Mouse (Mus musculus) midbrain, embryonic 12.5 days (tissue): ENCODE results near the gene Rhag. TPM values are rescaled to one million over a fixed set of nuclear protein-coding genes. Genes with fewer than 3 reads are reported as not detected.

Source experiments
- ATAC-seq: fragments of 200-750 bp; cut with Nextera tagmentation; 2 replicates; pipeline ENCODE4 v1.8.0; 2017; ENCODE audit warnings: low read depth, moderate TSS enrichment, moderate library complexity; ENCODE audit not compliant: low FRiP score
- H3K27ac ChIP-seq: fragments of 300-500 bp; sonication (generic); replicated peaks from 2 replicates; pipeline ENCODE4 v1.5.1; 2016; ENCODE audit warnings: mild to moderate bottlenecking
- H3K27me3 ChIP-seq: fragments of 300-500 bp; sonication (generic); 2 replicates; pipeline ENCODE4 v1.6.1; 2016; ENCODE audit warnings: mild to moderate bottlenecking
- H3K36me3 ChIP-seq: fragments of 300-500 bp; sonication (generic); 2 replicates; pipeline ENCODE4 v1.6.1; 2016
- H3K4me1 ChIP-seq: fragments of 300-500 bp; sonication (generic); 2 replicates; pipeline ENCODE4 v1.6.1; 2016
- H3K4me2 ChIP-seq: fragments of 300-500 bp; sonication (generic); replicated peaks from 2 replicates; pipeline ENCODE4 v1.6.1; 2016; ENCODE audit warnings: mild to moderate bottlenecking, moderate library complexity
- H3K4me3 ChIP-seq: fragments of 300-500 bp; sonication (generic); 2 replicates; pipeline ENCODE4 v1.5.1; 2016; ENCODE audit warnings: mild to moderate bottlenecking
- H3K9ac ChIP-seq: fragments of 300-500 bp; sonication (generic); replicated peaks from 2 replicates; pipeline ENCODE4 v1.6.1; 2016; ENCODE audit warnings: mild to moderate bottlenecking, moderate library complexity
- H3K9me3 ChIP-seq: fragments of 300-500 bp; sonication (generic); 2 replicates; pipeline ENCODE4 v1.6.1; 2016; ENCODE audit warnings: mild to moderate bottlenecking
- WGBS: fragments of 180-500 bp; shearing (Covaris S2); methylation state at CpG from one replicate; pipeline ENCODE4 v1.1.7; 2016; 5-methylcytosine and 5-hydroxymethylcytosine counted together
- polyA plus RNA-seq: library from polyadenylated mRNA; unstranded; fragments of >200 nt; fragmentation: Nextera tagmentation; extraction: Ambion mirVana; gene quantifications from 2 replicates; pipeline ENCODE4 v1.2.1, GENCODE M21; 2016

Gene Rhag
- polyA plus RNA-seq: 3.0 and 3.4 TPM in 2 replicates

DNA sequence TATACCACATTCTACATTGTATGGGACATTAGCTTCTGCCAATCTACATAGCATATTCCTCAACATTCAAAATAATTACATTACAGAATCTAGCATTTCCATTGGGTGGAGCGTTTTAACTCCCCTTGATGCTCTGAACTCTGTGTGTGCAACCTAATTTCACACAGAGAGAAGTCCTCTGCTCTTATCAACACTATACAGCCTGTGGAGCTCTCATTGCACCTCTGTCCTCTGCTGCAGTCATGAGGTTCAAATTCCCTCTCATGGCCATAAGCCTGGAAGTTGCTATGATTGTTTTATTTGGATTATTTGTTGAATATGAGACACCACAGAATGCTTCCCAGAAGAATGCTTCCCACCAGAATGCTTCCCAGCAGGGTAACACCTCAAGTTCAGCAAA is at the start of gene Rhag:
Rhag (plus strand) TSS at position 193 of the 400 bp plus-strand sequence.
- H3K4me1 ChIP-seq: no peaks in the 10 kb centered on the region
- WGBS: 69% methylated on average over 1 of the region's 1 CpGs
- ATAC-seq: no peak
- no peak within 1 kb of the TSS for H3K4me3 ChIP-seq
- H3K4me2 ChIP-seq: no peak within 1 kb of the TSS
- no peaks in the 10 kb centered on the region for H3K9me3 ChIP-seq
- no peak within 1 kb of the TSS for H3K27ac ChIP-seq
- H3K36me3 ChIP-seq: no peaks in the 10 kb centered on the region
- no peaks in the 10 kb centered on the region for H3K27me3 ChIP-seq
- H3K9ac ChIP-seq: no peak within 1 kb of the TSS

- ATAC-seq: no peak
- Histone ChIP-seq H3K4me2 (no peak overlapping the region), H3K27ac (no peak overlapping the region), H3K4me3 (no peak overlapping the region), H3K9me3 (no peaks in the 10 kb centered on the region), H3K36me3 (no peaks in the 10 kb centered on the region), H3K4me1 (no peaks in the 10 kb centered on the region), H3K27me3 (no peaks in the 10 kb centered on the region), H3K9ac (no peak overlapping the region)
- 77% methylated on average over 4 of the region's 4 CpGs for WGBS
Observed at GRCm38 (mm10) chr17:40763662-40764061, 47.3 kb upstream of the Rhag start.

DNA sequence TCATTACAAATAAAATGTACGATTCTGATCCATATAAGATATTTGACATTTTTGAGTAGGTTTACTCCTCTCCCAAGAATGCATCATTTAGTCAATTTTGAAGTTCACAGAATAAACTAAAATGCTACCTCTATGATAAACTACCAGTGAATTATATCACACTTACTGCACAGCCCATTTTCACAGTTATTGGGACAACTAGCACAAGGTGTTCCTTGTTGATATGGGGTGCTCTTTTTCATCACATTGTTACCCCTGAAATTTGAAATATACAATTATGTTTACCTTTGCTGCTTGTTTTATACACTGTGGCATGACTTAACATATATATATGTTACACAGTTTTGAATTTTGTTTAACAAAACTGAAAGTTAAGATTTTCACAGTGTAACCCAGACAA is 43.8 kb upstream of the Rhag start:
- no peak for ATAC-seq
- Histone ChIP-seq H3K9ac (no peak overlapping the region), H3K4me1 (no peaks in the 10 kb centered on the region), H3K27ac (no peak overlapping the region), H3K4me2 (no peak overlapping the region), H3K27me3 (no peaks in the 10 kb centered on the region), H3K4me3 (no peak overlapping the region), H3K9me3 (no peaks in the 10 kb centered on the region), H3K36me3 (no peaks in the 10 kb centered on the region)
- 78% methylated on average over 1 of the region's 1 CpGs for WGBS

- ATAC-seq: no peak
- Histone ChIP-seq H3K4me3 (no peak overlapping the region), H3K27ac (no peak overlapping the region)
Observed at GRCm38 (mm10) chr17:40789877-40790276, 21.0 kb upstream of the Rhag start.

DNA sequence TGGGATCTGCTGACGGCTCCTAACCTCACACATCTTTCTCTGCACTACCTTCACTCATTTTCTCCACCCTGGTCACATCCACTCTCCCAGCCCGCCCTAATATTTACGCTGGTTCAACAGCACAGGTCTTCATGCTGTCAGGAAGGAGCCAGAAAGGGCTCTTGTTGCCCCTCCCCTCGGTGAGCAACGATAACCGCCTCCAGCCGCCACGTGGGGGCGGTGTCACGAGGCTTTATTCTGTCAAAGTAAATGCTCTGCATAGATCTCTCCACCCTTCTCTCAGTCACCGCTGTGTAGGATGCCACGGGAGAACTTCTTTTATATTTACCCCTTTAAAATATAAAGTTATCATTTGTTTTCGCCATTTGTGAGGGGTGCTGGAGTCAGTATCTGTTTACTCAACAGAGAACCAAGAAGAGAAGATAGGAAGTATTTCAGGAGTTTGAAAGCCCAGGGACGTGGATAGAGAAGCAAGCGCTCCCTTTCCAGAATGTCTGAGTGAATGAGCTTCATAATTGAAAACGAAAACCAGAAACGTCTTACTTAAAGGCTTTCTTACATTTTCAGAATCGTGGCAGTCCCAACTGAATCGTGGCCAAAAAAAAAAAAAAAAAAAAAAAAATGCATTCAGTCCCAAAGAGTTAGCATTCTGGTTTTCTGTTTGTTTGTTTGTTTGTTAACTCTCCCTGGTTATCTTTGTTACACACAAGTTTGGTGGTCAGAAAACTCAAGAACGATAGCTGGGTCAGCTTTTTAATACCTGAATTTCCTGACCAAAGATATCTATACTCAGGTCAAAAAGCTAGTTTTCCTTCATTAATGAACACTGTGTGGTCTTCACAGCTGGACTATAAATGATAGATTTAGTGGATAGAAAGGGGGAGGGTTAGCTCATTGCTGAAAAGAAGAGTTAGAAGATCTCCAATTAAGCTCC is 16.7 kb upstream of the Rhag start:
- Histone ChIP-seq H3K27ac (no peak overlapping the region), H3K36me3 (no peaks in the 10 kb centered on the region), H3K27me3 (no peaks in the 10 kb centered on the region), H3K4me1 (no peaks in the 10 kb centered on the region), H3K4me3 (no peak overlapping the region), H3K9ac (no peak overlapping the region), H3K9me3 (no peaks in the 10 kb centered on the region), H3K4me2 (no peak overlapping the region)
- WGBS: 62% methylated on average over 20 of the region's 20 CpGs
- no peak for ATAC-seq

More at GRCm38 (mm10) chr17:40789877-40790276, 21.0 kb upstream of the Rhag start:
- Histone ChIP-seq H3K4me1 (no peaks in the 10 kb centered on the region), H3K27me3 (no peaks in the 10 kb centered on the region), H3K9me3 (no peaks in the 10 kb centered on the region), H3K4me2 (no peak overlapping the region), H3K36me3 (no peaks in the 10 kb centered on the region), H3K9ac (no peak overlapping the region)

DNA sequence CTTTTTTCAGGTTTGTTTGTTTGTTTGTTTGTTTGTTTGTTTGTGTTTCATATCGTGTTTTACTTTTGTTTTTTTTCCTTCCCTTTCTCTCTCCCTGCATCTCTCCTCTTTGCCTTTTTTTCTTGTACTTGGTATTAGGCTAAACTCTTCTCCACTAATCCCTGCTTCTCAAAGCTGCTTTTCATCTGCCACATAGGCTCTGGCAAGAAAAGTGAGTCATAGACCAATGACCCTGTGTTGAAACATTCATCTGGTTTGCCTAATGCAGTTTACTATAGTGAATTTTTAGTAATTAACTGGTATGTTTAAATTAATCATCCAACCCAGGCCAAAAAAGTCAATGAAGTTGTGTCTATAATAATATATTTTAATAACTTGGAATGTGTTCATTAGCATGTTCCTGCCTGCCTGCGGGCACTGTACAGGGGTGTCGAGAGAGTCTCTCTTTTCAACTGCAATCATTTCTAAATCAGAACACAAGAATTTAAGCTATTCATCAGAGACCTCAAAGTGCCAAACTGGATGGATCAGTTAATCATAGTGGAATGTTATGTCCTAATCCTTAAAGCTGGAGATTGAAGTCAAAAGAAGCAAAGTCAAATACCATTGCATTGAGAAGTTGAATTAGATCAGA is 8.1 kb upstream of the Rhag start:
- Histone ChIP-seq H3K4me3 (no peak overlapping the region), H3K4me1 (no peaks in the 10 kb centered on the region), H3K27me3 (no peaks in the 10 kb centered on the region), H3K9ac (no peak overlapping the region), H3K9me3 (no peaks in the 10 kb centered on the region), H3K36me3 (no peaks in the 10 kb centered on the region), H3K4me2 (no peak overlapping the region), H3K27ac (no peak overlapping the region)
- no peak for ATAC-seq
- WGBS: 92% methylated on average over 3 of the region's 3 CpGs

GRCm38 (mm10) chr17:40806550-40806949 is 4.4 kb upstream of the Rhag start:
- no peak for ATAC-seq
- no peak overlapping the region for H3K9ac ChIP-seq
- H3K4me3 ChIP-seq: no peak overlapping the region
- H3K4me1 ChIP-seq: no peaks in the 10 kb centered on the region
- no peaks in the 10 kb centered on the region for H3K27me3 ChIP-seq
- no peak overlapping the region for H3K4me2 ChIP-seq
- H3K9me3 ChIP-seq: no peaks in the 10 kb centered on the region
- no peak overlapping the region for H3K27ac ChIP-seq
- WGBS: 70% methylated on average over 3 of the region's 3 CpGs
- H3K36me3 ChIP-seq: no peaks in the 10 kb centered on the region

- WGBS: 53% methylated on average over 2 of the region's 2 CpGs
- Histone ChIP-seq H3K4me1 (no peaks in the 10 kb centered on the region), H3K27ac (no peak within 1 kb of the TSS), H3K4me3 (no peak within 1 kb of the TSS), H3K27me3 (no peaks in the 10 kb centered on the region), H3K4me2 (no peak within 1 kb of the TSS), H3K9me3 (no peaks in the 10 kb centered on the region), H3K36me3 (no peaks in the 10 kb centered on the region), H3K9ac (no peak within 1 kb of the TSS)
- ATAC-seq: no peak
Observed at GRCm38 (mm10) chr17:40806953-40807572, 3.9 kb upstream of the Rhag start, which contains the start of gene Crisp2. Gene Crisp2, minus strand, starts transcription at chr17:40807003.

DNA sequence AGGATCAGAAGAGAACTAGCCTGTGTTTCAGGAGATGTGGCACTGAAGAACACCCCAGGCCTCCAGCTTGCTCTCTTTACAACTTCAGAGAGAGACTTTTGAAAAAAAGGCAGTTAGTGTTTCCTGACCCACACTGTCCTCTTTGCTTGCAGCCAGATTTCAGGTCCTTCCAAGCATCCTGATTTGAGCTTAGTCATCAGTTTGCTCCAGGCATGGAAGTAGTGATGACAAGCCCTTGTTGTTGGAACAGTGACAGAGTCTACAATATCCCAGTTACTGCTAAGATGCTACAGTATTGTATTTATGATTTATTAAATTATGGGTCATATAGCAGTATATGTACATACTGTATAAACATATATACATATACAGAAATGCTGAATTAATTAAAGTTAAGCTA is 2.9 kb upstream of the Rhag start:
- no peak overlapping the region for H3K9ac ChIP-seq
- no peaks in the 10 kb centered on the region for H3K36me3 ChIP-seq
- H3K4me3 ChIP-seq: no peak overlapping the region
- H3K27ac ChIP-seq: no peak overlapping the region
- no peaks in the 10 kb centered on the region for H3K9me3 ChIP-seq
- H3K27me3 ChIP-seq: no peaks in the 10 kb centered on the region
- no peak overlapping the region for H3K4me2 ChIP-seq
- no peaks in the 10 kb centered on the region for H3K4me1 ChIP-seq
- ATAC-seq: no peak

GRCm38 (mm10) chr17:40811560-40811959 is 634 bp downstream of the Rhag start:
- H3K27ac ChIP-seq: no peak overlapping the region
- no peaks in the 10 kb centered on the region for H3K36me3 ChIP-seq
- H3K4me2 ChIP-seq: no peak overlapping the region
- H3K27me3 ChIP-seq: no peaks in the 10 kb centered on the region
- no peak for ATAC-seq
- no peak overlapping the region for H3K4me3 ChIP-seq
- H3K9me3 ChIP-seq: no peaks in the 10 kb centered on the region
- H3K9ac ChIP-seq: no peak overlapping the region
- no peaks in the 10 kb centered on the region for H3K4me1 ChIP-seq
- WGBS: 84% methylated on average over 1 of the region's 1 CpGs

GRCm38 (mm10) chr17:40812259-40812658 is 1.3 kb downstream of the Rhag start:
- no peak for ATAC-seq

DNA sequence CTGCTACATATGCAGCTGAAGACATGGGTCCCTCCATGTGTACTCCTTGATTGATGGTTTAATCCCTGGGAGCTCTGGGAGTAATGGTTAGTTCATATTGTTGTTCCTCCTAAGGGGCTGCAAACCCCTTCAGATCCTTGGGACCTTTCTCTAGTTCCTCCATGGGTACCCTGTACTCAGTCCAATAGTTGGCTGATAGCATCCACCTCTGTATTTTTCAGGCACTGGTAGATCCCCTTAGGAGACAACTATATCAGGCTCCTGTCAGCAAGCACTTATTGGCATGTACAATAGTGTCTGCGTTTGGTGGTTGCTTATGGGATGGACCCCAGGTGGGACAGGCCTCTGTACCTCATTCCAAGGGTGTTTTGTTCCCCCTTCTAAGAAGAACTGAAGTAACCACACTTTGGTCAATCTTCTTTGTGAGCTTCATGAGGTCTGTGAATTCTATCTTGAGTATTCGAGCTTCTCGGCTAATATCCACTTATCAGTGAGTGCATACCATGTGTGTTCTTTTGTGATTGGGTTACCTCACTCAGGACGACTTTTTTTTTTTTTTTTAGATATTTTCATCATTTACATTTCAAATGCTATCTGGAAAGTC is 6.5 kb downstream of the Rhag start:
- H3K4me1 ChIP-seq: no peaks in the 10 kb centered on the region
- H3K4me3 ChIP-seq: no peak overlapping the region
- H3K4me2 ChIP-seq: no peak overlapping the region
- H3K9ac ChIP-seq: no peak overlapping the region
- no peak for ATAC-seq
- no peaks in the 10 kb centered on the region for H3K27me3 ChIP-seq
- no peak overlapping the region for H3K27ac ChIP-seq
- WGBS: 77% methylated on average over 4 of the region's 4 CpGs
- H3K36me3 ChIP-seq: no peaks in the 10 kb centered on the region
- H3K9me3 ChIP-seq: no peaks in the 10 kb centered on the region

More at GRCm38 (mm10) chr17:40812259-40812658, 1.3 kb downstream of the Rhag start:
- no peak overlapping the region for H3K27ac ChIP-seq
- H3K36me3 ChIP-seq: no peaks in the 10 kb centered on the region
- no peak overlapping the region for H3K9ac ChIP-seq
- no peaks in the 10 kb centered on the region for H3K27me3 ChIP-seq
- H3K4me1 ChIP-seq: no peaks in the 10 kb centered on the region
- 76% methylated on average over 2 of the region's 2 CpGs for WGBS
- no peaks in the 10 kb centered on the region for H3K9me3 ChIP-seq
- H3K4me2 ChIP-seq: no peak overlapping the region
- H3K4me3 ChIP-seq: no peak overlapping the region
